Mouse (Mus musculus): ENCODE data around the gene Hist1h4a. TPM values are rescaled to one million over a fixed set of nuclear protein-coding genes. Genes with fewer than 3 reads are reported as not detected.
A peak's percentile ranks its signal among the peaks of the same experiment; 100 is the strongest.

Hist1h4a gene
- polyA plus RNA-seq (2012; rRNA removed) (10.1 and 16.1 TPM in 2 replicates), polyA plus RNA-seq (2014; fragmentation: Nextera tagmentation; extraction: Ambion mirVana) (0.84 and 0.90 TPM in 2 replicates)

- Histone ChIP-seq H3K27me3 (ENCODE audit: control insufficient read depth, insufficient read depth, low read length) (no peaks in the 10 kb centered on the region), H3K4me3 (replicated peaks; ENCODE audit: low read length) (peak within 1 kb of the TSS; percentile 52), H3K9me3 (ENCODE audit: control insufficient read depth, low read length) (no peaks in the 10 kb centered on the region), H3K9ac (ENCODE audit: low read depth, low read length, severe bottlenecking) (peak within 1 kb of the TSS; percentile 64), H3K4me2 (replicated peaks; ENCODE audit: low read depth, low read length, severe bottlenecking) (peak within 1 kb of the TSS; percentile 85), H3K4me1 (ENCODE audit: control insufficient read depth, insufficient read depth, low read length) (peaks cover 24% of the 10 kb centered on the region), H3K27ac (replicated peaks; ENCODE audit: low read depth, low read length) (peak within 1 kb of the TSS; percentile 94), H3K36me3 (ENCODE audit: control insufficient read depth, insufficient read depth, low read length) (no peaks in the 10 kb centered on the region)
- ATAC-seq (ENCODE audit: low FRiP score, low read depth) (peak; percentile 78), DNase-seq (ENCODE audit: low spot score) (peak; percentile 99)
- WGBS, result under 1% methylated on average over 54 of the region's 72 CpGs
- peak; percentile 98; the same call in 1 of the 2 replicates for TF ChIP-seq POLR2A (IDR thresholded peaks at IDR 0.05; ENCODE audit: borderline replicate concordance, extremely low read depth, insufficient read depth, insufficient read length)
Measured at GRCm38 (mm10) chr13:23760972-23761864, at the start of gene Hist1h4a. Gene Hist1h4a (minus strand): TSS chr13:23761230.

GRCm38 (mm10) chr13:23806422-23807052, 45.5 kb upstream of the Hist1h4a start, which contains the start of gene Slc17a2:
Gene Slc17a2 (plus strand): TSS chr13:23806993.
- H3K27me3 ChIP-seq (ENCODE audit: control insufficient read depth, insufficient read depth, low read length), result no peaks in the 10 kb centered on the region
- no peak for ATAC-seq (ENCODE audit: low FRiP score, low read depth)
- 86% methylated on average over 15 of the region's 15 CpGs for WGBS
- TF ChIP-seq POLR2A (IDR thresholded peaks at IDR 0.05; ENCODE audit: borderline replicate concordance, extremely low read depth, insufficient read depth, insufficient read length), result no peak
- no peaks in the 10 kb centered on the region for H3K9me3 ChIP-seq (ENCODE audit: control insufficient read depth, low read length)
- H3K4me3 ChIP-seq (replicated peaks; ENCODE audit: low read length), result no peak within 1 kb of the TSS
- H3K9ac ChIP-seq (ENCODE audit: low read depth, low read length, severe bottlenecking), result no peak within 1 kb of the TSS
- no peak within 1 kb of the TSS for H3K27ac ChIP-seq (replicated peaks; ENCODE audit: low read depth, low read length)
- H3K36me3 ChIP-seq (ENCODE audit: control insufficient read depth, insufficient read depth, low read length), result no peaks in the 10 kb centered on the region
- no peaks in the 10 kb centered on the region for H3K4me1 ChIP-seq (ENCODE audit: control insufficient read depth, insufficient read depth, low read length)
- no peak for DNase-seq (ENCODE audit: low spot score)
- no peak within 1 kb of the TSS for H3K4me2 ChIP-seq (replicated peaks; ENCODE audit: low read depth, low read length, severe bottlenecking)

GRCm38 (mm10) chr13:23804532-23804931, 43.5 kb upstream of the Hist1h4a start:
- no peak overlapping the region for H3K27ac ChIP-seq (replicated peaks; ENCODE audit: low read depth, low read length)
- no peak overlapping the region for H3K4me2 ChIP-seq (replicated peaks; ENCODE audit: low read depth, low read length, severe bottlenecking)
- no peaks in the 10 kb centered on the region for H3K4me1 ChIP-seq (ENCODE audit: control insufficient read depth, insufficient read depth, low read length)
- H3K36me3 ChIP-seq (ENCODE audit: control insufficient read depth, insufficient read depth, low read length), result no peaks in the 10 kb centered on the region
- H3K9ac ChIP-seq (ENCODE audit: low read depth, low read length, severe bottlenecking), result no peak overlapping the region
- ATAC-seq (ENCODE audit: low FRiP score, low read depth), result no peak
- no peaks in the 10 kb centered on the region for H3K27me3 ChIP-seq (ENCODE audit: control insufficient read depth, insufficient read depth, low read length)
- no peak for DNase-seq (ENCODE audit: low spot score)
- no peak for TF ChIP-seq POLR2A (IDR thresholded peaks at IDR 0.05; ENCODE audit: borderline replicate concordance, extremely low read depth, insufficient read depth, insufficient read length)
- H3K9me3 ChIP-seq (ENCODE audit: control insufficient read depth, low read length), result no peaks in the 10 kb centered on the region
- WGBS, result 75% methylated on average over 2 of the region's 2 CpGs
- H3K4me3 ChIP-seq (replicated peaks; ENCODE audit: low read length), result no peak overlapping the region

- H3K4me3 ChIP-seq (replicated peaks; ENCODE audit: low read length), result no peak overlapping the region
- no peaks in the 10 kb centered on the region for H3K36me3 ChIP-seq (ENCODE audit: control insufficient read depth, insufficient read depth, low read length)
- H3K27me3 ChIP-seq (ENCODE audit: control insufficient read depth, insufficient read depth, low read length), result no peaks in the 10 kb centered on the region
- H3K9ac ChIP-seq (ENCODE audit: low read depth, low read length, severe bottlenecking), result no peak overlapping the region
- DNase-seq (ENCODE audit: low spot score) (no peak), ATAC-seq (ENCODE audit: low FRiP score, low read depth) (no peak)
- WGBS, result 67% methylated on average over 5 of the region's 5 CpGs
- H3K4me1 ChIP-seq (ENCODE audit: control insufficient read depth, insufficient read depth, low read length), result no peaks in the 10 kb centered on the region
- H3K27ac ChIP-seq (replicated peaks; ENCODE audit: low read depth, low read length), result no peak overlapping the region
- TF ChIP-seq POLR2A (IDR thresholded peaks at IDR 0.05; ENCODE audit: borderline replicate concordance, extremely low read depth, insufficient read depth, insufficient read length), result no peak
- H3K4me2 ChIP-seq (replicated peaks; ENCODE audit: low read depth, low read length, severe bottlenecking), result no peak overlapping the region
- H3K9me3 ChIP-seq (ENCODE audit: control insufficient read depth, low read length), result no peaks in the 10 kb centered on the region
Measured at GRCm38 (mm10) chr13:23799405-23799804, 38.4 kb upstream of the Hist1h4a start.

GRCm38 (mm10) chr13:23792520-23792919, 31.5 kb upstream of the Hist1h4a start:
- Histone ChIP-seq H3K27ac (replicated peaks; ENCODE audit: low read depth, low read length) (no peak overlapping the region), H3K27me3 (ENCODE audit: control insufficient read depth, insufficient read depth, low read length) (no peaks in the 10 kb centered on the region), H3K4me3 (replicated peaks; ENCODE audit: low read length) (no peak overlapping the region), H3K4me1 (ENCODE audit: control insufficient read depth, insufficient read depth, low read length) (no peaks in the 10 kb centered on the region), H3K4me2 (replicated peaks; ENCODE audit: low read depth, low read length, severe bottlenecking) (no peak overlapping the region), H3K9ac (ENCODE audit: low read depth, low read length, severe bottlenecking) (no peak overlapping the region), H3K9me3 (ENCODE audit: control insufficient read depth, low read length) (no peaks in the 10 kb centered on the region), H3K36me3 (ENCODE audit: control insufficient read depth, insufficient read depth, low read length) (no peaks in the 10 kb centered on the region)
- peak; percentile 62; the same call in 1 of the 2 replicates for ATAC-seq (ENCODE audit: low FRiP score, low read depth)
- 45% methylated on average over 2 of the region's 2 CpGs for WGBS
- TF ChIP-seq POLR2A (IDR thresholded peaks at IDR 0.05; ENCODE audit: borderline replicate concordance, extremely low read depth, insufficient read depth, insufficient read length), result no peak
- peak; percentile 80 for DNase-seq (ENCODE audit: low spot score)

Data from limb, embryonic 14.5 days (tissue).